Mouse (Mus musculus): Measurements from ENCODE around the gene Kcnc4. TPM values are rescaled to one million over a fixed set of nuclear protein-coding genes. Genes with fewer than 3 reads are reported as not detected.

The Kcnc4 gene
- polyA plus RNA-seq, 1 experiment from 2014 or later = 10.1 TPM

GRCm38 (mm10) chr3:107454280-107454679, 5.1 kb downstream of the Kcnc4 start:
- no peak overlapping the region for H3K9ac ChIP-seq
- peaks cover 32% of the 10 kb centered on the region for H3K4me1 ChIP-seq (replicated peaks)
- 86% methylated on average over 4 of the region's 4 CpGs for WGBS
- H3K4me2 ChIP-seq = no peak overlapping the region
- no peak overlapping the region for H3K4me3 ChIP-seq
- peaks cover 38% of the 10 kb centered on the region for H3K27me3 ChIP-seq
- no peak overlapping the region for H3K27ac ChIP-seq (replicated peaks)
- H3K36me3 ChIP-seq = no peaks in the 10 kb centered on the region
- ATAC-seq (ENCODE audit: low FRiP score, low read depth) = no peak
- H3K9me3 ChIP-seq = no peaks in the 10 kb centered on the region

- Histone ChIP-seq H3K4me2 (no peak overlapping the region), H3K36me3 (no peaks in the 10 kb centered on the region), H3K27me3 (no peaks in the 10 kb centered on the region), H3K9ac (no peak overlapping the region), H3K9me3 (no peaks in the 10 kb centered on the region), H3K27ac (replicated peaks) (no peak overlapping the region), H3K4me1 (replicated peaks) (no peaks in the 10 kb centered on the region; the same call in 1 of the 2 replicates), H3K4me3 (no peak overlapping the region)
- 72% methylated on average over 3 of the region's 3 CpGs for WGBS
- no peak for ATAC-seq (ENCODE audit: low FRiP score, low read depth)
These were observed 12.5 kb downstream of the Kcnc4 start for GRCm38 (mm10) chr3:107446822-107447221.

GRCm38 (mm10) chr3:107443866-107444265, 15.5 kb downstream of the Kcnc4 start:
- Histone ChIP-seq H3K4me1 (replicated peaks) (no peaks in the 10 kb centered on the region; the same call in 1 of the 2 replicates), H3K36me3 (no peaks in the 10 kb centered on the region), H3K27ac (replicated peaks) (no peak overlapping the region), H3K9ac (no peak overlapping the region), H3K4me2 (no peak overlapping the region), H3K4me3 (no peak overlapping the region), H3K9me3 (no peaks in the 10 kb centered on the region), H3K27me3 (no peaks in the 10 kb centered on the region)
- no peak for ATAC-seq (ENCODE audit: low FRiP score, low read depth)
- WGBS = 57% methylated on average over 5 of the region's 5 CpGs

DNA sequence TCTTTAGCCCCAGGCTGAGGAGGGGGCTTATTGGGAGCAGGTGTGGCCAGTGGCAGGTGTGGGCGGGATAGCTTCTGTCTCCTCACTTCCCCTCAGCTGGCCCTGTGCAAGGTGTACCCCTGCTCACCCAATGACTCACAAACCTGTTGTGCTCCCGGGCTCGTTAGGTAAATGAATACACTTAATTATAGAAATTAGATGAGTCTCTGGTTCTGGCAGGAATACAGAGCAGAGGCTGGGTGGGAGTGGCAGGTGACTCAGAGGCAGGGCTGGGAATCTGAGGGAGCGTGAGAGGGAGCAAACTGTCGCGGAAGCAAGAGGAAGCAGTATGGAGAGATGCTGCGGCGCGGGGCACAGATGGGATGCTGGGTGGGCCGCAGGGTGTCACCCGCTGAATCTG, 17.2 kb downstream of the Kcnc4 start:
- WGBS = 88% methylated on average over 11 of the region's 11 CpGs
- no peak for ATAC-seq (ENCODE audit: low FRiP score, low read depth)
- no peak overlapping the region for H3K4me2 ChIP-seq

GRCm38 (mm10) chr3:107441306-107441705, 18.0 kb downstream of the Kcnc4 start:
- peaks cover 6% of the 10 kb centered on the region for H3K4me1 ChIP-seq (replicated peaks)
- WGBS = 80% methylated on average over 8 of the region's 8 CpGs
- no peak overlapping the region for H3K4me2 ChIP-seq
- H3K27me3 ChIP-seq = no peaks in the 10 kb centered on the region
- H3K27ac ChIP-seq (replicated peaks) = no peak overlapping the region
- no peak overlapping the region for H3K9ac ChIP-seq
- ATAC-seq (ENCODE audit: low FRiP score, low read depth) = no peak
- no peak overlapping the region for H3K4me3 ChIP-seq
- no peaks in the 10 kb centered on the region for H3K36me3 ChIP-seq
- H3K9me3 ChIP-seq = no peaks in the 10 kb centered on the region

More for the DNA sequence above, 17.2 kb downstream of the Kcnc4 start:
- Histone ChIP-seq H3K9me3 (no peaks in the 10 kb centered on the region), H3K27me3 (no peaks in the 10 kb centered on the region), H3K27ac (replicated peaks) (no peak overlapping the region), H3K9ac (no peak overlapping the region), H3K4me3 (no peak overlapping the region), H3K36me3 (no peaks in the 10 kb centered on the region), H3K4me1 (replicated peaks) (no peaks in the 10 kb centered on the region; the same call in 1 of the 2 replicates)

DNA sequence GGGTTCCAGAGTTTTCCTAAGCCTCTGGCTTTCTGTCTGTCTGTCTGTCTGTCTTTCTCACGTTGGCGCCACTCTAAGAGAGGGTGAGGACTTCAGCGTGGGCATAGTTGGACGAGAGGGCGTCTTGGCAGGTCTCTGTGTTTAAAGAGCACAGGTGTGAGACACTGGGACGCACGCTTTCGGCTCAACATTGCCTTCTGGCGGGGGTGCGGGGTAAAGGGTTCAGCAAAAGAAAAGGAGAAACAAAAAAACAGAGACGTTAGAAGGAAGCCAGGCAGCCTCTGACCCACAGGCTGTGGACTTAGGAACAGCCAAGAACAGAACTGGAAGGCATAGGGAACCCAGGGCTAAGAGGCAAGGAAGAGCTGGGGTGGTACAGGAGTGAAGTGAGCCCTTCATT, 20.1 kb downstream of the Kcnc4 start:
- WGBS = 92% methylated on average over 11 of the region's 11 CpGs
- no peaks in the 10 kb centered on the region for H3K9me3 ChIP-seq
- no peak overlapping the region for H3K9ac ChIP-seq
- peaks cover 12% of the 10 kb centered on the region for H3K4me1 ChIP-seq (replicated peaks)
- no peak overlapping the region for H3K27ac ChIP-seq (replicated peaks)
- no peak overlapping the region for H3K4me2 ChIP-seq
- H3K36me3 ChIP-seq = no peaks in the 10 kb centered on the region
- no peak for ATAC-seq (ENCODE audit: low FRiP score, low read depth)
- H3K4me3 ChIP-seq = no peak overlapping the region
- H3K27me3 ChIP-seq = no peaks in the 10 kb centered on the region

DNA sequence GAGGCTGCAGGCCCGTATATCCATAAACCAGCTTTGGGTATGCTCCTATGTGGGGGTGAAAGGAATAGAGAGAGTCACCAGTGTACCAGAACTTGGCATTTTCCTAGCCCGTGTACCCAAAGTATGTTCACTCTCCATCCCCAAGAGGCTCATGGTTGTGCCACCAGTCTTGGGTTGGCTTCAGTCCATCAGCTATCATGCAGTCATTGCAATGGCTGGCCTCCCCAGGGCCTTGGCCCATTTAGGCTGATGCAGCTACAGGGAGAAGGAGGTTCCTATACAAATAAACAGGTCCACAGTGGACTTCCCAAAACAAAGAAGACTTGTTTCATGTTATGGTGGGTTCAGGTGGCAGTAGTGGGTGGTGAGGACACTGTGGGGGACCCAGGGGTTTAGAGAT, 21.7 kb downstream of the Kcnc4 start:
- no peak for ATAC-seq (ENCODE audit: low FRiP score, low read depth)
- no peak overlapping the region for H3K4me3 ChIP-seq
- no peaks in the 10 kb centered on the region for H3K36me3 ChIP-seq
- no peak overlapping the region for H3K27ac ChIP-seq (replicated peaks)
- no peaks in the 10 kb centered on the region for H3K27me3 ChIP-seq
- H3K4me1 ChIP-seq (replicated peaks) = peaks cover 19% of the 10 kb centered on the region
- H3K4me2 ChIP-seq = no peak overlapping the region
- H3K9me3 ChIP-seq = no peaks in the 10 kb centered on the region
- H3K9ac ChIP-seq = no peak overlapping the region
- 79% methylated on average over 2 of the region's 2 CpGs for WGBS

DNA sequence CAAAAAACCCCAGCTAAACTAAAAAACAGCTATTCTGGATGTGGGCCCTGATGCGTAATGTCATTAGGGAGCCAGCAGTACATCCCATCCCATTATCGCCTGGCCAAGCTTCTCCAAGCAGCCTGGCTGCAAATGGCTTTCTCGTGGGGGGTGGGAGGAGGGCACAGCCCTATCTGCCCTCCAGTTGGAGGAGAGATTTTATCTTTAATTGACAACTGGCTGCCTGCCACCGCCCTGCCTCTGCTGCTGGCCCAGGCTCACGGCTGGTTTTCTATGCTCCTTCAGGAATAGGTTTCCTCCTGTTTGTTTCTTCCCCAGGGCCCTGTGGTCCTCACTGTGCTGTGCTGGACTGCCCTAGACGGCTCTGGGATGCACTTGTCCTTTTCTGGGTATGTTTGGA, 22.9 kb downstream of the Kcnc4 start:
- Histone ChIP-seq H3K36me3 (no peaks in the 10 kb centered on the region), H3K9me3 (no peaks in the 10 kb centered on the region), H3K9ac (no peak overlapping the region), H3K27ac (replicated peaks) (peak overlapping the region; percentile 54), H3K4me2 (no peak overlapping the region), H3K4me3 (no peak overlapping the region), H3K27me3 (no peaks in the 10 kb centered on the region), H3K4me1 (replicated peaks) (peaks cover 19% of the 10 kb centered on the region)
- 40% methylated on average over 6 of the region's 6 CpGs for WGBS
- ATAC-seq (ENCODE audit: low FRiP score, low read depth) = no peak

DNA sequence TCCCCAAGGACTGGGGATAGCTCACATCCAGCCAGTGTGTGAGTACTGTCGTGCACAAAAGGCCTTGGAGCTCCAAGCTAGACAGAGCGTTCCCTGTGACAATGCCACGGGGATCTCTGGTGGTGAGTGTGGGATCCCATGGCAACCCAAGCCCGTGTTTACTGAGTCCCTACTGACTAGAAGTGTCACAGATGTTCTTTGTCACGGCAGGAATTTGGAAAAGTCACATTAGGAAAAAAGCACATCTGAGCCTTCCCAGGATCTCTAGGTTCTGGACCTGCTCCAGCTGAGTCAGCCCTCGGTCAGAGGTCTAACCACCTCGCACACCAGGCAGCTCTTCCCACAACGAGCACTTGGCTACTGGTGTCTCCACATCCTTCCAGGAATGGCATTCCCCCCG, 25.7 kb downstream of the Kcnc4 start:
- H3K9ac ChIP-seq = no peak overlapping the region
- ATAC-seq (ENCODE audit: low FRiP score, low read depth) = no peak

GRCm38 (mm10) chr3:107431268-107431667, 28.1 kb downstream of the Kcnc4 start:
- WGBS = 7% methylated on average over 1 of the region's 1 CpGs
- Histone ChIP-seq H3K9me3 (no peaks in the 10 kb centered on the region), H3K27ac (replicated peaks) (no peak overlapping the region), H3K4me2 (no peak overlapping the region), H3K27me3 (no peaks in the 10 kb centered on the region), H3K9ac (no peak overlapping the region), H3K4me1 (replicated peaks) (peaks cover 26% of the 10 kb centered on the region), H3K36me3 (no peaks in the 10 kb centered on the region), H3K4me3 (no peak overlapping the region)
- ATAC-seq (ENCODE audit: low FRiP score, low read depth) = peak; percentile 81

More for the DNA sequence above, 25.7 kb downstream of the Kcnc4 start:
- Histone ChIP-seq H3K36me3 (no peaks in the 10 kb centered on the region), H3K4me1 (replicated peaks) (peaks cover 32% of the 10 kb centered on the region), H3K4me3 (no peak overlapping the region), H3K27ac (replicated peaks) (no peak overlapping the region), H3K4me2 (no peak overlapping the region), H3K9me3 (no peaks in the 10 kb centered on the region), H3K27me3 (no peaks in the 10 kb centered on the region)
- WGBS = 38% methylated on average over 9 of the region's 9 CpGs

DNA sequence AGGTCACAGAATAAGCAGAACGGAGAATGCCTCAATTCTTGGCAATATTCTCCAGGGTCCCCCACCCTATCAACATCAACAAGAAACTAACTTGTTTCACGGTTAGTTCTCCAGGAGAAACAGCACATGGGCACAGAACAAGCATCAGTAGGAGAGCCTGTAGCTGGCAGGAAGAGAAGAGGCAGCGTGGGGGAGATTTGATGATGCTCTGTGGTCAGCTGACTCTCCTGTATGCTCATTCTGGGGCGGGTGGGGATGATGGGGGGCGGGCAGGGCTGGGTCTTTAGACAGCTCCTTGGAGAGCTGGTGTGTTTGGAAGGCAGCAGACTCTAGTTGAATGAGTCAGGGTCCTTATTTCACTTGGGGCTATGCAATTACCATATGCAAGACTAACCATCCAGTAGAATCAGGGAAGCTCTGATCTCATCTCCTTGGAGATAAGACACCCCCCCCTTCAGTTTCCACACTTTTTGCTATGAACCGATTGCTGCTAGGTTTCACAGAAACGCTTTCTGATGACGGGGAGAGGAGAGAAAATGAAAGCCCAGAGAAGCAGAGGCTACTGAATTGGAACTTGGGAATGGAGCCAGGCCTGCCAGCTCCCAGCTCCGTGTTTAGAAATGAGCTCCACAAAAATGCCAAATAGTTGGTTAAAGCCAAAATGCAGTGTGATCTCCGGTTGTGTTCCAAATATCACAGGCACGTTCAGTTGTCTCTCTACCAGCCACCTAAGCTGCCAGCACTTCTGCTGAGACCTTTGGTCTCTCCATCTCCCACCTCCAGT, 34.9 kb downstream of the Kcnc4 start:
- Histone ChIP-seq H3K9ac (no peak overlapping the region), H3K27me3 (no peaks in the 10 kb centered on the region), H3K9me3 (no peaks in the 10 kb centered on the region), H3K4me2 (no peak overlapping the region), H3K27ac (replicated peaks) (peak overlapping the region; percentile 17; the same call in 1 of the 2 replicates), H3K4me3 (no peak overlapping the region), H3K4me1 (replicated peaks) (0 out of 2 replicates have a peak, but pooled peaks cover 2% of the 10 kb centered on the region), H3K36me3 (no peaks in the 10 kb centered on the region)
- 0 out of 2 replicates have a peak, but pooled peaks have one; percentile 65 for ATAC-seq (ENCODE audit: low FRiP score, low read depth)
- 59% methylated on average over 11 of the region's 11 CpGs for WGBS

DNA sequence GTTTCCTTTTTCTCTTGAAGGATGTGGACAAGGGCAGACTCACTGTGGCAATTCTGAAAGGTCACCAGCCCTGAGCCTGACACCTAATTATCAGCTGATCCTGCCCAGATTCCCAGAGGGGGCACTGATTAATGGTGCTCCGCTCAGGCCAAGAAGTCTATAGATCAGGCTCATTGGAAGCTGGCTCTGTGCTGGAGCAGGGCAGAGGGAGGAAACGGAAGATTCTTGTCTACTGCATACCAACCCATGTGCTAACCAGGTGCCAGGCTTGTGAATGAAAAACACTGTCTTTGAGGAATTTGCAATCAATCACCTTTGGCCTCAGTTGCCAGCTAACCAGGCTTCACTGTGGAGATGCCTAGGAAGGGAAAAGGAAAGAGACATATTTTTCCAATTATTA, 39.2 kb downstream of the Kcnc4 start:
- no peak overlapping the region for H3K4me2 ChIP-seq
- no peak for ATAC-seq (ENCODE audit: low FRiP score, low read depth)
- WGBS = 63% methylated on average over 2 of the region's 2 CpGs

DNA sequence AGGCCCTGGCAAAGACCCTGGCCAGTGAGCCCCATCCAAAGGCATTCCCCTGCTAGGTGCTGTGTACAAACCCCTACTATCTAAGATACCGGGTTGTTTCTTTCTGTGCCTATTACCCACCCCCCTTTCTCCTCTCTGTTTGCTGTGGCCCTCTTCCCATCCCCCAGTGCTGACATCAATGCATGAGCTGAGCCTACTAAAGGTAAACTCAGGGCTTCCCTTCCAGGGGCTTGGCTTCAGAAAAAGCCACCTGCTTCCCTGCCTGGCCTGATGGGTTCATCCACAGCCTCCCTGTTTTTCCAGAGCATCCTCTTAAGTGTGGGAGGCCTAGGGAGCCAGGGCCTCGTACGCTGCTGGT, 42.1 kb downstream of the Kcnc4 start:
- ATAC-seq (ENCODE audit: low FRiP score, low read depth) = no peak
- H3K4me2 ChIP-seq = no peak overlapping the region
- H3K4me1 ChIP-seq (replicated peaks) = peaks cover 14% of the 10 kb centered on the region
- 86% methylated on average over 3 of the region's 3 CpGs for WGBS
- H3K9me3 ChIP-seq = no peaks in the 10 kb centered on the region
- H3K27me3 ChIP-seq = no peaks in the 10 kb centered on the region
- no peak overlapping the region for H3K9ac ChIP-seq
- no peak overlapping the region for H3K27ac ChIP-seq (replicated peaks)
- no peak overlapping the region for H3K4me3 ChIP-seq
- no peaks in the 10 kb centered on the region for H3K36me3 ChIP-seq

More for the DNA sequence above, 39.2 kb downstream of the Kcnc4 start:
- Histone ChIP-seq H3K9me3 (no peaks in the 10 kb centered on the region), H3K9ac (no peak overlapping the region), H3K4me1 (replicated peaks) (0 out of 2 replicates have a peak, but pooled peaks cover 2% of the 10 kb centered on the region), H3K27me3 (no peaks in the 10 kb centered on the region), H3K36me3 (no peaks in the 10 kb centered on the region), H3K4me3 (no peak overlapping the region), H3K27ac (replicated peaks) (no peak overlapping the region)
